Mouse (Mus musculus): Measurements from ENCODE around the gene Ntf5. TPM values are rescaled to one million over a fixed set of nuclear protein-coding genes. Genes with fewer than 3 reads are reported as not detected.
"Not testable (repeated sequence)": the region's sequence is repeated elsewhere in the genome, so short reads cannot be mapped to it uniquely, and the experiment has no call there.

Gene Ntf5
- polyA plus RNA-seq, 1 experiment from 2014 or later: not detected

DNA sequence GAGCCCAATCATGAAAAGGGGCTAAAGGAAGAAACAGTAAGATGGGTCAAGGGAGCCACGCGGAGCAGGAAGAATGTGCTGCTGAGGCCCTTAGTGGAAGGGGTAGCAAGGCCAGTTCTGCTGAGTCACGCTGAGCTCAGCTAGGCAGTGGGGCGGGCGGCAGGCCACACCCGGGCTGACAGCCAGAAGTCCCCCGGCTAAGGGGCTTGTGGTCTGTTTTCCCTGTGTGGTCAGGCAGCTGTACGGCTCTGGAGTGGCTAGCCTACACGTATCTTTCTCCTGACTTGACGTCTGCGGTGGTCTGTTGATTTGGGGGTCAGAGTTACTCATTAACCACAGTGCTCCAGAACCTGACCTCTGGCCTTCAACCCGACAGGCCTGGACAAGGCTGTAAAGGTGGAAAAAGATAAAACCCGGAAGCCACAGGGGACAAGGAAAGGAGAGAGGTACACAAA lies 47.4 kb downstream of the Ntf5 start:
- no peak for ATAC-seq (ENCODE audit: low read depth)
- Histone ChIP-seq H3K36me3 (peaks cover 65% of the 10 kb centered on the region), H3K9ac (peak overlapping the region; percentile 66), H3K27me3 (no peaks in the 10 kb centered on the region), H3K9me3 (no peaks in the 10 kb centered on the region), H3K4me2 (peak overlapping the region; percentile 58), H3K27ac (replicated peaks) (peak overlapping the region; percentile 97), H3K4me1 (replicated peaks) (peaks cover 62% of the 10 kb centered on the region), H3K4me3 (peak overlapping the region; percentile 69; the same call in 1 of the 2 replicates)
- WGBS: 28% methylated on average over 13 of the region's 13 CpGs

GRCm38 (mm10) chr7:45461326-45461725 lies 47.8 kb downstream of the Ntf5 start:
- peak overlapping the region; percentile 66 for H3K9ac ChIP-seq
- 26% methylated on average over 5 of the region's 5 CpGs for WGBS
- H3K4me2 ChIP-seq: no peak overlapping the region
- no peak for ATAC-seq (ENCODE audit: low read depth)
- peaks cover 61% of the 10 kb centered on the region for H3K36me3 ChIP-seq
- no peaks in the 10 kb centered on the region for H3K27me3 ChIP-seq
- H3K4me1 ChIP-seq (replicated peaks): peaks cover 66% of the 10 kb centered on the region
- H3K27ac ChIP-seq (replicated peaks): peak overlapping the region; percentile 97
- H3K4me3 ChIP-seq: no peak overlapping the region
- H3K9me3 ChIP-seq: no peaks in the 10 kb centered on the region

- Histone ChIP-seq H3K4me1 (replicated peaks) (peaks cover 64% of the 10 kb centered on the region), H3K4me2 (no peak overlapping the region), H3K27ac (replicated peaks) (peak overlapping the region; percentile 54; the same call in 1 of the 2 replicates), H3K4me3 (no peak overlapping the region), H3K9ac (peak overlapping the region; percentile 54), H3K9me3 (no peaks in the 10 kb centered on the region), H3K27me3 (no peaks in the 10 kb centered on the region), H3K36me3 (peaks cover 56% of the 10 kb centered on the region)
- 72% methylated on average over 4 of the region's 4 CpGs for whole genome bisulfite sequencing
- no peak for ATAC-seq (ENCODE audit: low read depth)
These were observed 48.3 kb downstream of the Ntf5 start for GRCm38 (mm10) chr7:45461781-45462180.

GRCm38 (mm10) chr7:45462325-45462724 lies 48.8 kb downstream of the Ntf5 start:
- WGBS: 95% methylated on average over 4 of the region's 4 CpGs
- Histone ChIP-seq H3K4me2 (no peak overlapping the region), H3K27ac (replicated peaks) (no peak overlapping the region), H3K4me1 (replicated peaks) (peaks cover 62% of the 10 kb centered on the region), H3K27me3 (no peaks in the 10 kb centered on the region), H3K4me3 (no peak overlapping the region), H3K9me3 (no peaks in the 10 kb centered on the region), H3K36me3 (peaks cover 51% of the 10 kb centered on the region), H3K9ac (no peak overlapping the region)
- no peak for ATAC-seq (ENCODE audit: low read depth)

- Histone ChIP-seq H3K4me1 (replicated peaks) (peaks cover 59% of the 10 kb centered on the region), H3K36me3 (peaks cover 45% of the 10 kb centered on the region)
- ATAC-seq (ENCODE audit: low read depth); H3K4me3 ChIP-seq; H3K9me3 ChIP-seq; H3K4me2 ChIP-seq; H3K27me3 ChIP-seq; H3K27ac ChIP-seq (replicated peaks); H3K9ac ChIP-seq: not testable (repeated sequence)
- WGBS: 85% methylated on average over 4 of the region's 4 CpGs
These were observed 49.4 kb downstream of the Ntf5 start for GRCm38 (mm10) chr7:45462868-45463267.

DNA sequence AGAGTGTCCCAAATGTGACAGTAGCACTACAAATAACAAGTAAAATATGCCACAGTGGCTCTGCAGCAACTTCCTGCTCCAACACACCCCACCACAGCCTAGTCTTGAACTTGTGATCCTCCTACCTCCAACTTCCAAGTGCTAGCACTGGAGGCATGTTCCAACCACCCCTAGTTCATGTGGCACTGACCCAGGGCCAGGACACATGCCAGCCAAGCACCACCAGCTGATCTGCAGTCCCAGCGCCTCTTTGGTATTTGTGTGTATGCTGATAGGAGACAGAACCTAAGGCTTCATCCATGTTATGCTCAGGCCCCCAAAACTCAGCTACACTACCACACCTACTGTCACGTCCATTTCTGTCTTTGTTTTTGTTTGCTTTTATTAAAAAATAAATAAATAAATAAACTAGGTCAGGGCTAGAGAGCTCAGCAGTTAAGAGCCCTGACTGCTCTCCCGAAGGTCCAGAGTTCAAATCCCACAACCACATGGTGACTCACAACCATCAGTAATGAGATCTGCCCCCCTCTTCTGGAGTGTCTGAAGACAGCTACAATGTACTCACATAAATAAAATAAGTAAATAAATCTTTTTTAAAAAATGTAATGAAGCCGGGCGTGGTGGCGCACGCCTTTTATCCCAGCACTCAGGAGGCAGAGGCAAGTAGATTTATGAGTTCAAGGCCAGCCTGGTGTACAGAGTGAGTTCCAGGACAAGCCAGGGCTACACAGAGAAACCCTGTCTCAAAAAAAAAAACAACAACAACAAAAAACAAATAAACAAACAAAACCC lies 50.7 kb downstream of the Ntf5 start:
- Histone ChIP-seq H3K4me3 (no peak overlapping the region), H3K4me2 (no peak overlapping the region), H3K9ac (no peak overlapping the region), H3K27me3 (no peaks in the 10 kb centered on the region), H3K36me3 (peaks cover 40% of the 10 kb centered on the region), H3K27ac (replicated peaks) (no peak overlapping the region), H3K9me3 (no peaks in the 10 kb centered on the region), H3K4me1 (replicated peaks) (peaks cover 53% of the 10 kb centered on the region)
- no peak for ATAC-seq (ENCODE audit: low read depth)
- WGBS: 95% methylated on average over 7 of the region's 7 CpGs

- ATAC-seq (ENCODE audit: low read depth): no peak
- H3K27ac ChIP-seq (replicated peaks): no peak overlapping the region
- H3K36me3 ChIP-seq: peaks cover 40% of the 10 kb centered on the region
- H3K9ac ChIP-seq: 0 out of 2 replicates have a peak overlapping the region, but pooled peaks have one; percentile 93
- no peaks in the 10 kb centered on the region for H3K9me3 ChIP-seq
- peaks cover 51% of the 10 kb centered on the region for H3K4me1 ChIP-seq (replicated peaks)
- peak overlapping the region; percentile 87 for H3K4me2 ChIP-seq
- peak overlapping the region; percentile 94 for H3K4me3 ChIP-seq
- H3K27me3 ChIP-seq: no peaks in the 10 kb centered on the region
- 96% methylated on average over 12 of the region's 12 CpGs for WGBS
These were observed 51.6 kb downstream of the Ntf5 start for GRCm38 (mm10) chr7:45465112-45465511.

DNA sequence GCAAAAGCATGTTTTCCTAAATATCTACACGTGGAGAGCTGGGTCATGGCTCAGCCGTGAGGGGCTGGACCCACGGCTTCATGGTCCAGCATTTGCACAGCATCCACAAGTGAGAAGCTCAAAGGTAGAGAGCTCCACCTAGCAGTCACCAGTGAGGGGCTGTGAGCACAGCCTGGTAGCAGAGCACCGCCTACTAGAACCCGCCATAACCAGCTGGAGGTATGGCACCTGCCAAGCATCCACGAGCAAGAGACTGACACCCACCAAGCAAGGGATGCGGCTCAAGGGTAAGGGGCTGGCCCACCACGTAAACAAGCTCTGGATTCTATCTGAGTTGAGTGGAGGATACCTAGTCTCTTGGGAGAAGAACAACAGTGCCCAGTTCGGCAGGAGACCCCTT lies 52.1 kb downstream of the Ntf5 start:
- Histone ChIP-seq H3K36me3 (peaks cover 40% of the 10 kb centered on the region), H3K9me3 (no peaks in the 10 kb centered on the region), H3K27ac (replicated peaks) (no peak overlapping the region), H3K9ac (peak overlapping the region; percentile 93), H3K4me1 (replicated peaks) (peaks cover 46% of the 10 kb centered on the region), H3K4me2 (peak overlapping the region; percentile 87), H3K27me3 (no peaks in the 10 kb centered on the region), H3K4me3 (peak overlapping the region; percentile 94)
- 81% methylated on average over 9 of the region's 9 CpGs for WGBS
- ATAC-seq (ENCODE audit: low read depth): no peak

- under 1% methylated on average over 55 of the region's 58 CpGs for WGBS
- peak; percentile 75 for ATAC-seq (ENCODE audit: low read depth)
- peaks cover 38% of the 10 kb centered on the region for H3K4me1 ChIP-seq (replicated peaks)
- peak within 1 kb of the TSS; percentile 94 for H3K4me3 ChIP-seq
- H3K9me3 ChIP-seq: no peaks in the 10 kb centered on the region
- H3K27me3 ChIP-seq: no peaks in the 10 kb centered on the region
- peaks cover 40% of the 10 kb centered on the region for H3K36me3 ChIP-seq
- H3K4me2 ChIP-seq: peak within 1 kb of the TSS; percentile 87
- H3K27ac ChIP-seq (replicated peaks): peak within 1 kb of the TSS; percentile 82
- H3K9ac ChIP-seq: peak within 1 kb of the TSS; percentile 93
These were observed 53.0 kb downstream of the Ntf5 start, which contains the start of gene Bax for GRCm38 (mm10) chr7:45466283-45467089. TSS of gene Bax (minus strand) at chr7:45466898.

Small RNA genes within 50 kb of the gene (microRNA-seq; reads per million reads assigned to microRNA genes)
- gene Gm22133: not detected

Other genes with a start within 250 kb of the Ntf5 start
- 0.78 and 0.83 TPM in 2 replicates for gene Slc17a7, start 249.7 kb upstream of the Ntf5 start, polyA plus RNA-seq (2015; fragmentation: Nextera tagmentation; extraction: Ambion mirVana)
- gene Gfy, start 234.1 kb upstream of the Ntf5 start, polyA plus RNA-seq (2015; fragmentation: Nextera tagmentation; extraction: Ambion mirVana): not detected in 2 replicates
- gene Pth2, start 232.7 kb upstream of the Ntf5 start, polyA plus RNA-seq (2015; fragmentation: Nextera tagmentation; extraction: Ambion mirVana): not detected in 2 replicates
- gene Ccdc155, start 208.8 kb upstream of the Ntf5 start, polyA plus RNA-seq (2015; fragmentation: Nextera tagmentation; extraction: Ambion mirVana): 0.29 and 0.45 TPM in 2 replicates
- gene Dkkl1, start 201.5 kb upstream of the Ntf5 start, polyA plus RNA-seq (2015; fragmentation: Nextera tagmentation; extraction: Ambion mirVana): 14.6 and 19.8 TPM in 2 replicates
- 65.9 and 85.5 TPM in 2 replicates for gene Tead2, start 197.9 kb upstream of the Ntf5 start, polyA plus RNA-seq (2015; fragmentation: Nextera tagmentation; extraction: Ambion mirVana)
- gene Cd37, start 174.6 kb upstream of the Ntf5 start, polyA plus RNA-seq (2015; fragmentation: Nextera tagmentation; extraction: Ambion mirVana): 1.5 and 1.8 TPM in 2 replicates
- gene Slc6a16, start 172.6 kb upstream of the Ntf5 start, polyA plus RNA-seq (2015; fragmentation: Nextera tagmentation; extraction: Ambion mirVana): 0.18 and 0.27 TPM in 2 replicates
- gene Slc6a21, start 136.2 kb upstream of the Ntf5 start, polyA plus RNA-seq (2015; fragmentation: Nextera tagmentation; extraction: Ambion mirVana): not detected in 2 replicates
- gene Trpm4, start 79.9 kb upstream of the Ntf5 start, polyA plus RNA-seq (2015; fragmentation: Nextera tagmentation; extraction: Ambion mirVana): 7.1 and 7.2 TPM in 2 replicates
- 0.55 and 0.74 TPM in 2 replicates for gene Hrc, start 78.4 kb upstream of the Ntf5 start, polyA plus RNA-seq (2015; fragmentation: Nextera tagmentation; extraction: Ambion mirVana)
- 18.4 and 20.3 TPM in 2 replicates for gene Ppfia3, start 46.7 kb upstream of the Ntf5 start, polyA plus RNA-seq (2015; fragmentation: Nextera tagmentation; extraction: Ambion mirVana)
- gene Lin7b, start 43.1 kb upstream of the Ntf5 start, polyA plus RNA-seq (2015; fragmentation: Nextera tagmentation; extraction: Ambion mirVana): 11.1 and 11.6 TPM in 2 replicates
- 186 and 225 TPM in 2 replicates for gene Snrnp70, start 18.0 kb upstream of the Ntf5 start, polyA plus RNA-seq (2015; fragmentation: Nextera tagmentation; extraction: Ambion mirVana)
- not detected in 2 replicates for gene Kcna7, start 8.0 kb upstream of the Ntf5 start, polyA plus RNA-seq (2015; fragmentation: Nextera tagmentation; extraction: Ambion mirVana)
- not detected in 2 replicates for gene Lhb, start 7.1 kb downstream of the Ntf5 start, polyA plus RNA-seq (2015; fragmentation: Nextera tagmentation; extraction: Ambion mirVana)
- gene Gys1, start 21.1 kb downstream of the Ntf5 start, polyA plus RNA-seq (2015; fragmentation: Nextera tagmentation; extraction: Ambion mirVana): 21.5 and 25.9 TPM in 2 replicates
- 89.7 and 111 TPM in 2 replicates for gene Ruvbl2, start 24.4 kb downstream of the Ntf5 start, polyA plus RNA-seq (2015; fragmentation: Nextera tagmentation; extraction: Ambion mirVana)
- gene Ftl1, start 46.2 kb downstream of the Ntf5 start, polyA plus RNA-seq (2015; fragmentation: Nextera tagmentation; extraction: Ambion mirVana): 6,282 and 6,442 TPM in 2 replicates
- 184 and 237 TPM in 2 replicates for gene Bax, start 53.2 kb downstream of the Ntf5 start, polyA plus RNA-seq (2015; fragmentation: Nextera tagmentation; extraction: Ambion mirVana)
- 0.13 and 0.29 TPM in 2 replicates for gene Tulp2, start 68.2 kb downstream of the Ntf5 start, polyA plus RNA-seq (2015; fragmentation: Nextera tagmentation; extraction: Ambion mirVana)
- gene Gm45808, start 73.1 kb downstream of the Ntf5 start, polyA plus RNA-seq (2015; fragmentation: Nextera tagmentation; extraction: Ambion mirVana): not detected in 2 replicates
- gene Dhdh, start 75.1 kb downstream of the Ntf5 start, polyA plus RNA-seq (2015; fragmentation: Nextera tagmentation; extraction: Ambion mirVana): 3.2 and 3.4 TPM in 2 replicates
- 116 and 121 TPM in 2 replicates for gene Nucb1, start 96.7 kb downstream of the Ntf5 start, polyA plus RNA-seq (2015; fragmentation: Nextera tagmentation; extraction: Ambion mirVana)
- gene Ppp1r15a, start 112.6 kb downstream of the Ntf5 start, polyA plus RNA-seq (2015; fragmentation: Nextera tagmentation; extraction: Ambion mirVana): 17.2 and 20.9 TPM in 2 replicates
- 4.1 and 7.9 TPM in 2 replicates for gene Plekha4, start 112.6 kb downstream of the Ntf5 start, polyA plus RNA-seq (2015; fragmentation: Nextera tagmentation; extraction: Ambion mirVana)
- 0.52 and 1.7 TPM in 2 replicates for gene Hsd17b14, start 141.2 kb downstream of the Ntf5 start, polyA plus RNA-seq (2015; fragmentation: Nextera tagmentation; extraction: Ambion mirVana)
- gene Bcat2, start 156.5 kb downstream of the Ntf5 start, polyA plus RNA-seq (2015; fragmentation: Nextera tagmentation; extraction: Ambion mirVana): 24.0 and 24.1 TPM in 2 replicates
- not detected in 2 replicates for gene Fgf21, start 201.8 kb downstream of the Ntf5 start, polyA plus RNA-seq (2015; fragmentation: Nextera tagmentation; extraction: Ambion mirVana)
- not detected in 2 replicates for gene Fut1, start 203.6 kb downstream of the Ntf5 start, polyA plus RNA-seq (2015; fragmentation: Nextera tagmentation; extraction: Ambion mirVana)
- gene Izumo1, start 208.1 kb downstream of the Ntf5 start, polyA plus RNA-seq (2015; fragmentation: Nextera tagmentation; extraction: Ambion mirVana): 0.10 TPM in 1 of 2 replicates, not detected in the other
- gene Rasip1, start 213.8 kb downstream of the Ntf5 start, polyA plus RNA-seq (2015; fragmentation: Nextera tagmentation; extraction: Ambion mirVana): 13.1 TPM in 2 replicates
- 3.1 and 3.4 TPM in 2 replicates for gene Mamstr, start 226.3 kb downstream of the Ntf5 start, polyA plus RNA-seq (2015; fragmentation: Nextera tagmentation; extraction: Ambion mirVana)